Mouse (Mus musculus) limb, embryonic 11.5 days (tissue): ENCODE data around the gene Rprd1b. TPM values are rescaled to one million over a fixed set of nuclear protein-coding genes. Genes with fewer than 3 reads are reported as not detected.

Experiments used
- ATAC-seq: fragments of 200-750 bp; cut with Nextera tagmentation; 2 replicates; pipeline ENCODE4 v1.8.0; 2017; ENCODE audit warnings: low read depth; ENCODE audit not compliant: insufficient number of reproducible peaks, low FRiP score, low TSS enrichment
- DNase-seq: peaks from one replicate; pipeline ENCODE4 v3.0.0-alpha.2; 2015; ENCODE audit warnings: low spot score
- H3K27ac ChIP-seq: fragments of 300-500 bp; sonication (generic); replicated peaks from 2 replicates; pipeline ENCODE4 v1.5.1; 2014; ENCODE audit warnings: low read depth, mild to moderate bottlenecking, low read length
- H3K27me3 ChIP-seq: fragments of 300-500 bp; sonication (generic); 2 replicates; pipeline ENCODE4 v1.6.1; 2014; ENCODE audit warnings: mild to moderate bottlenecking, low read length, mixed read lengths; ENCODE audit not compliant: control insufficient read depth, insufficient read depth
- H3K36me3 ChIP-seq: fragments of 300-500 bp; sonication (generic); 2 replicates; pipeline ENCODE4 v1.6.1; 2014; ENCODE audit warnings: mild to moderate bottlenecking, low read length, moderate library complexity, mixed read lengths; ENCODE audit not compliant: control insufficient read depth, insufficient read depth
- H3K4me1 ChIP-seq: fragments of 300-500 bp; sonication (generic); 2 replicates; pipeline ENCODE4 v1.6.1; 2014; ENCODE audit warnings: low read length, mixed read lengths; ENCODE audit not compliant: control insufficient read depth, insufficient read depth
- H3K4me2 ChIP-seq: fragments of 300-500 bp; sonication (generic); 2 replicates; pipeline ENCODE4 v1.6.1; 2014; ENCODE audit warnings: low read depth, mild to moderate bottlenecking, moderate library complexity; ENCODE audit not compliant: severe bottlenecking
- H3K4me3 ChIP-seq: fragments of 300-500 bp; sonication (generic); 2 replicates; pipeline ENCODE4 v1.5.1; 2014; ENCODE audit warnings: low read depth, low read length
- H3K9ac ChIP-seq: fragments of 300-500 bp; sonication (generic); 2 replicates; pipeline ENCODE4 v1.6.1; 2014; ENCODE audit warnings: mild to moderate bottlenecking, low read length
- H3K9me3 ChIP-seq: fragments of 300-500 bp; sonication (generic); 2 replicates; pipeline ENCODE4 v1.6.1; 2016; ENCODE audit warnings: low read length; ENCODE audit not compliant: control insufficient read depth
- WGBS: fragments of 180-500 bp; shearing (Covaris S2); extraction: QIAGEN DNeasy Blood & Tissue Kit; methylation state at CpG from one replicate; pipeline ENCODE4 v1.1.7; 2014; 5-methylcytosine and 5-hydroxymethylcytosine counted together
- polyA plus RNA-seq: library from polyadenylated mRNA; unstranded; fragments of >200 nt; fragmentation: Nextera tagmentation; extraction: Ambion mirVana; gene quantifications from 2 replicates; pipeline ENCODE4 v1.2.1, GENCODE M21; 2014

Gene Rprd1b
- polyA plus RNA-seq, 1 experiment from 2014 or later: 64.7 TPM

- Histone ChIP-seq H3K27ac (peak overlapping the region; percentile 64; the same call in 1 of the 2 replicates), H3K9me3 (no peaks in the 10 kb centered on the region), H3K27me3 (no peaks in the 10 kb centered on the region), H3K9ac (no peak overlapping the region), H3K4me3 (no peak overlapping the region), H3K4me2 (peak overlapping the region; percentile 67; the same call in 1 of the 2 replicates), H3K4me1 (0 out of 2 replicates have a peak, but pooled peaks cover 5% of the 10 kb centered on the region), H3K36me3 (no peaks in the 10 kb centered on the region)
- DNase-seq: peak; percentile 46
- ATAC-seq: peak; percentile 86
- WGBS: 60% methylated on average over 6 of the region's 6 CpGs
Observed at GRCm38 (mm10) chr2:158152685-158153309, 124.5 kb downstream of the Rprd1b start.

- Histone ChIP-seq H3K4me1 (0 out of 2 replicates have a peak, but pooled peaks cover 5% of the 10 kb centered on the region), H3K27ac (peak overlapping the region; percentile 68), H3K9me3 (no peaks in the 10 kb centered on the region), H3K4me2 (peak overlapping the region; percentile 67), H3K9ac (peak overlapping the region; percentile 52; the same call in 1 of the 2 replicates), H3K36me3 (no peaks in the 10 kb centered on the region), H3K4me3 (peak overlapping the region; percentile 30), H3K27me3 (no peaks in the 10 kb centered on the region)
- WGBS: 2% methylated on average over 22 of the region's 22 CpGs
- peak; percentile 61 for DNase-seq
- ATAC-seq: peak; percentile 45; the same call in 1 of the 2 replicates
Observed at GRCm38 (mm10) chr2:158153728-158154343, 125.5 kb downstream of the Rprd1b start.

GRCm38 (mm10) chr2:158154641-158155040 lies 126.3 kb downstream of the Rprd1b start:
- DNase-seq (no peak), ATAC-seq (no peak)
- H3K36me3 ChIP-seq: no peaks in the 10 kb centered on the region
- H3K27ac ChIP-seq: no peak overlapping the region
- no peaks in the 10 kb centered on the region for H3K27me3 ChIP-seq
- no peak overlapping the region for H3K4me3 ChIP-seq
- no peak overlapping the region for H3K4me2 ChIP-seq
- 65% methylated on average over 8 of the region's 8 CpGs for WGBS
- H3K4me1 ChIP-seq: 0 out of 2 replicates have a peak, but pooled peaks cover 5% of the 10 kb centered on the region
- H3K9me3 ChIP-seq: no peaks in the 10 kb centered on the region
- no peak overlapping the region for H3K9ac ChIP-seq

GRCm38 (mm10) chr2:158155101-158155500 lies 126.8 kb downstream of the Rprd1b start:
- DNase-seq (no peak), ATAC-seq (no peak)
- Histone ChIP-seq H3K9me3 (no peaks in the 10 kb centered on the region), H3K4me2 (no peak overlapping the region), H3K9ac (no peak overlapping the region), H3K27me3 (no peaks in the 10 kb centered on the region), H3K27ac (no peak overlapping the region), H3K4me3 (no peak overlapping the region), H3K4me1 (0 out of 2 replicates have a peak, but pooled peaks cover 5% of the 10 kb centered on the region), H3K36me3 (no peaks in the 10 kb centered on the region)
- WGBS: 92% methylated on average over 7 of the region's 7 CpGs

- DNase-seq (no peak), ATAC-seq (no peak)
- no peak overlapping the region for H3K4me2 ChIP-seq
- no peak overlapping the region for H3K27ac ChIP-seq
- H3K36me3 ChIP-seq: no peaks in the 10 kb centered on the region
- 0 out of 2 replicates have a peak, but pooled peaks cover 5% of the 10 kb centered on the region for H3K4me1 ChIP-seq
- no peak overlapping the region for H3K9ac ChIP-seq
- 91% methylated on average over 2 of the region's 2 CpGs for WGBS
- no peaks in the 10 kb centered on the region for H3K9me3 ChIP-seq
- no peak overlapping the region for H3K4me3 ChIP-seq
- H3K27me3 ChIP-seq: no peaks in the 10 kb centered on the region
Observed at GRCm38 (mm10) chr2:158155615-158156014, 127.3 kb downstream of the Rprd1b start.

GRCm38 (mm10) chr2:158156487-158156886 lies 128.2 kb downstream of the Rprd1b start:
- no peak overlapping the region for H3K9ac ChIP-seq
- no peak overlapping the region for H3K4me2 ChIP-seq
- no peaks in the 10 kb centered on the region for H3K36me3 ChIP-seq
- H3K27ac ChIP-seq: no peak overlapping the region
- 92% methylated on average over 9 of the region's 9 CpGs for WGBS
- no peak for DNase-seq
- no peaks in the 10 kb centered on the region for H3K9me3 ChIP-seq
- no peak overlapping the region for H3K4me3 ChIP-seq
- no peak for ATAC-seq
- no peaks in the 10 kb centered on the region for H3K27me3 ChIP-seq
- 0 out of 2 replicates have a peak, but pooled peaks cover 5% of the 10 kb centered on the region for H3K4me1 ChIP-seq

- Histone ChIP-seq H3K9me3 (no peaks in the 10 kb centered on the region), H3K27me3 (no peaks in the 10 kb centered on the region), H3K4me3 (no peak overlapping the region), H3K27ac (no peak overlapping the region), H3K4me1 (0 out of 2 replicates have a peak, but pooled peaks cover 5% of the 10 kb centered on the region), H3K9ac (no peak overlapping the region), H3K4me2 (no peak overlapping the region), H3K36me3 (no peaks in the 10 kb centered on the region)
- DNase-seq: no peak
- ATAC-seq: no peak
- 76% methylated on average over 8 of the region's 8 CpGs for WGBS
Observed at GRCm38 (mm10) chr2:158157654-158158053, 129.4 kb downstream of the Rprd1b start.

- Histone ChIP-seq H3K9me3 (no peaks in the 10 kb centered on the region), H3K4me3 (no peak overlapping the region), H3K4me1 (no peaks in the 10 kb centered on the region), H3K9ac (no peak overlapping the region), H3K36me3 (no peaks in the 10 kb centered on the region), H3K4me2 (no peak overlapping the region), H3K27ac (no peak overlapping the region), H3K27me3 (no peaks in the 10 kb centered on the region)
- 45% methylated on average over 7 of the region's 7 CpGs for WGBS
- ATAC-seq (no peak), DNase-seq (no peak)
Observed at GRCm38 (mm10) chr2:158159376-158160235, 131.3 kb downstream of the Rprd1b start.
